Mouse (Mus musculus): ENCODE measurements at regions not wholly inside any gene's neighbourhood (a gene's known extent, or its start where the extent isn't known, plus 50 kb on each side); places are given as distances from the start of the nearest gene placed in this dataset.

GRCm38 (mm10) chr1:126971118-126971517 is 140.5 kb upstream of the Nckap5 start:
- no peak for TF ChIP-seq GATA1 (IDR thresholded peaks at IDR 0.05; ENCODE audit: borderline replicate concordance, low read length)
- no peak for TF ChIP-seq FLI1 (IDR thresholded peaks at IDR 0.05; ENCODE audit: low read length)
